Mouse (Mus musculus): ENCODE data around the gene Lypd6b. TPM values are rescaled to one million over a fixed set of nuclear protein-coding genes. Genes with fewer than 3 reads are reported as not detected.

Gene Lypd6b
- polyA plus RNA-seq, 1 experiment from 2014 or later: 2.0 TPM

DNA sequence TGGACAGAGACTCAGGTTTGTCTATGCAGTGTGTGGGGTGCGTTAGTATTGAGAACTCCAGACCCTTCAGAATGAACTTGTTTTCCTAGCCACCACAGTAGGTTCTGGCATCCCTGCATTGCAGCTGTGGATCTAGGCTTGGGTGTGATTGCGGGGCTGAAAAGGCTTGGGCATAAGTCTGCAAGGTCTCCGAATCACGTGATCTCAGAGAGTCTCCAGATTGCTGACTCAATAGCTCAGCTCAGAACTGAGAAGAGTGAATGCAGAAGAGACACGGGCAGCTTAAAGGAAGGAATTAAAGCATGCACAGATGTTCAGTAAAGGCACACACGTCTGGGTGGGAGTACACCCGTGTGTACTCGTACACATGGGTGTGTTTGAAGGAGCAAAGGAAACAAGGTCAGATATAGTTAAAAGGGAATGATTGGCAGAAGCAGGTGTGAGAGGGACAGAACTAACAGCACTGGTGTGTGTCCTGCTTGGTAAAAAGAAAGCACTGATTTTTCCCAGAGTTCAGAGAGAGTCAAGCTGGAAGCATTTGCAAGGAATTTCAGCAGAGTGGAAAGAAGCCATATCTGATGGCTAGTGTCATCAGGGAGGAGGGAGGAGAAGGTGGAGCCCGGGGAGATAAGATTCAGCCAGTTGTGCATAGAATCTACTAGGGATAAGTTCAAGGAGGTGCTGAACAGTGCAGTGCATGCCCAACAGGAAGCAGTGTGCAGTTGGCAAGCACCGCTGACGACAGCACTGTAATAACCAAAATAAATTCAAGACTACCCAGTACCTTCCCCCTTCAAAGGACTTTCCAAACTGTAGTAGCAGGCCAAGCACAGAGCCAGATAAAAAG, 37.5 kb upstream of the Lypd6b start:
- DNase-seq (ENCODE audit: low spot score): no peak
- H3K4me3 ChIP-seq: no peak overlapping the region
- H3K27ac ChIP-seq: no peak overlapping the region; the same call in 1 of the 2 replicates
- H3K9me3 ChIP-seq: no peaks in the 10 kb centered on the region
- no peaks in the 10 kb centered on the region for H3K36me3 ChIP-seq
- no peaks in the 10 kb centered on the region for H3K27me3 ChIP-seq (ENCODE audit: insufficient read depth, poor library complexity, severe bottlenecking)
- 55% methylated on average over 11 of the region's 11 CpGs for WGBS
- H3K4me1 ChIP-seq: peaks cover 46% of the 10 kb centered on the region

DNA sequence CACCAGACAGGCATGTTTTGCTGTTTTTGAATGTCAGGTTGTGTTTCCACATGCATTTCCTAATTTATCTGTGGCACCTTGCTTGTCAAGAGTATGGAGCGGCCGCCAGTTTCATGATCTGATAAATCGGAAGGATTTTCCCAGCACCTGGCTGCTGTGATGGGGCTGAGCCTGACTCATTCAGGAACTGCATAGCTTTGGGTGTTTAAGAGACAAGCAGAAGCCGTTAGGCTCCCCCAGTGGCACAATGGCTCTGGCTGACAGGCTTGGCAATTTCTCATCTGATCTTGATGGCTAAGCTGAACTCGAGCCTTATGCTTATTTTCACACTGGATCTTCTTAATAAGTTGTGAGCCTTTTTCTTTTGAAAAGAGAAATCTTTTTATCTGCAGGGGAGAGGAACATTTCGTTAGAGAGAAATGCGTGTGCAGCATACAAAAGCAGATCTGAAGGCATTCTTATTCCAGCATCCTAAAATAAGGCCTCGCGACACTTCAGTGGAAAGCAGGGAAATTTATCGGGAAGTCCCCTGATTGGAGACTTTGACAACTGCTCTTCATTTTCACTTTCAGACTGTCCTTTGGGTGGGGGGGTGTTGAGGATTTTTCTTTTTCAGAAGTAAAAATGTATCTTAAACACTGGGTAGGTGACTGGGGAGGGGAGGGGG, 35.8 kb upstream of the Lypd6b start:
- Histone ChIP-seq H3K27ac (no peak overlapping the region), H3K9me3 (no peaks in the 10 kb centered on the region), H3K27me3 (ENCODE audit: insufficient read depth, poor library complexity, severe bottlenecking) (no peaks in the 10 kb centered on the region), H3K4me1 (peaks cover 33% of the 10 kb centered on the region), H3K4me3 (no peak overlapping the region), H3K36me3 (no peaks in the 10 kb centered on the region)
- no peak for DNase-seq (ENCODE audit: low spot score)
- 79% methylated on average over 10 of the region's 10 CpGs for WGBS

DNA sequence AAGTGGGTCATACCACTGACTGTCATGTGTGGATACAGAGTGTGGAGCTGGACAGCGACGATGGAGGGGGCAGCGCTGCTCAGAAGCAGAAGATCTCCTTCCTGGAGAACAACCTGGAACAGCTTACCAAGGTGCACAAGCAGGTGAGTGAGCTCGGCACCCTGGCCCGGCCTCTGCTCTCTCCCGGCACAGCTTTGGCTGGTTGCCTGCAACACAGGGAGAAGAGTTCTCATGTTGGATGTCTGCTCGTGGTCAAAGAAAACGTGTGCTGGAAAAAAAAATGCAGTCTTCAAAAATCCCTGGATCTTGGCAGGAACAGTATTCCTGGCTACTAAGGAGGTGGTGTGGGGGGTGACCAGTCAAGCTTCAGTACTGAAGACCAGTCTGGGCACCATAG, 35.3 kb upstream of the Lypd6b start:
- H3K27me3 ChIP-seq (ENCODE audit: insufficient read depth, poor library complexity, severe bottlenecking): no peaks in the 10 kb centered on the region

DNA sequence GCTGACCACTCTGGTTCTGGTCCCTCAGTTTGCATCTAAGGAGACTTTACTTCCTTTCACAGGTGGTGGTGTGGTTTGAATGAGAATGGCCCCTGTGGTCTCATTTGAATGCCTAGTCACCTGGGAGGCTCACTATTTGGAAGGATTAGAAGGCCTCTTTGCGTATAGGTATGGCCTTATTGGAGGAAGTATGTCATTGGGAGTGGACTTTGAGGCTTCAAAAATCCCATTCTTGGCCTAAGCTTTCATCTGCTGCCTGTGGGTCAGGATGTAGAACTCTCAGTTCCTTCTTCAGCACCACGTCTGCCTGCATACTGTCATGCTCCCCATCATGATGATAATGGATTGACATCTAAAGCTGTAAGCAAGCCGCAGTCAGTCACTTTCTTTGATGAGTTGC, 34.4 kb upstream of the Lypd6b start:
- no peaks in the 10 kb centered on the region for H3K36me3 ChIP-seq
- no peak for DNase-seq (ENCODE audit: low spot score)

More for the DNA sequence above, 35.3 kb upstream of the Lypd6b start:
- DNase-seq (ENCODE audit: low spot score): no peak
- H3K4me3 ChIP-seq: no peak overlapping the region
- no peaks in the 10 kb centered on the region for H3K9me3 ChIP-seq
- no peaks in the 10 kb centered on the region for H3K36me3 ChIP-seq
- WGBS: 89% methylated on average over 8 of the region's 8 CpGs
- no peak overlapping the region for H3K27ac ChIP-seq
- peaks cover 28% of the 10 kb centered on the region for H3K4me1 ChIP-seq

DNA sequence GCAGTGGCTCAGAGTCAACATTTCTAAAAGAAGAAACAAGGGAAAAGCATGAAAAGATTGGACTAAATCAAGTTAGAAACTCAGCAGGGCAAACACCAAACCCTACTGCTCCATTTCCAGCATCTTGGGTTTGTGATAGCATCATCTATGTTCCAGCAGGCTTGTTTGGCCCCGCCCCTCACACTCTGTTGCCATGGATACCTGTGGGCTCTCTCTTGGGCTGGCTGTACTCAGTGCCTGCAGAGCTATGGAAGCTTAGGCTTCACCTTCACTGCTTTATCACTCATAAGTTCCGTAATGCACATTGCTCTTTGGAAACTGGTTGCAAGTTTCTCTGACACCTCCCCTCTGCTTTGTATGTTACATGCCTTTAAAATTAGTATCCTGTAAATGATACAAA, 32.4 kb upstream of the Lypd6b start:
- Histone ChIP-seq H3K4me3 (no peak overlapping the region), H3K27ac (no peak overlapping the region), H3K36me3 (no peaks in the 10 kb centered on the region), H3K27me3 (ENCODE audit: insufficient read depth, poor library complexity, severe bottlenecking) (no peaks in the 10 kb centered on the region), H3K9me3 (no peaks in the 10 kb centered on the region), H3K4me1 (peaks cover 15% of the 10 kb centered on the region)
- 53% methylated on average over 2 of the region's 2 CpGs for WGBS
- DNase-seq (ENCODE audit: low spot score): no peak

More for the DNA sequence above, 34.4 kb upstream of the Lypd6b start:
- Histone ChIP-seq H3K9me3 (no peaks in the 10 kb centered on the region), H3K27ac (no peak overlapping the region), H3K27me3 (ENCODE audit: insufficient read depth, poor library complexity, severe bottlenecking) (no peaks in the 10 kb centered on the region), H3K4me1 (peaks cover 21% of the 10 kb centered on the region), H3K4me3 (no peak overlapping the region)
- WGBS: 84% methylated on average over 3 of the region's 3 CpGs

DNA sequence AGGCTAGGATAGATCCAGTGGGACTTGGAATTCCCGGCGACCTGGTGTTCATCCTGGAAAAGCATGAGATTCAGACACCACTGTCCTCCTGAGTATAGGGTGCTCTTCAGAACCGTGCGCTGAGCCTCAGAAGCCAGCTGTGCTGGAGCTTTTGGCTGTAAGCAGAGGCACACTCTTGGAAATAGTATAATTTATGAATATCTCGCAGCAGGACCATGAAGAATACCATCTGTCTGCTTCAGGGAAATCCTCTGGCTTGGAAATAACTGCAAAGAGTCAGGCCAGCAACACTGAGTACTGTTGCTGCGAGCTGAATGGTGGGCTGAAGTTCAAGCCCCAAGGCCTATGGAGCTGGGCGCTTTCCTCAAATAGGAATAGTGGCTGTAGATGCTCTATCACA, 29.9 kb upstream of the Lypd6b start:
- Histone ChIP-seq H3K9me3 (no peaks in the 10 kb centered on the region), H3K27ac (no peak overlapping the region), H3K4me3 (no peak overlapping the region), H3K36me3 (no peaks in the 10 kb centered on the region), H3K27me3 (ENCODE audit: insufficient read depth, poor library complexity, severe bottlenecking) (no peaks in the 10 kb centered on the region), H3K4me1 (no peaks in the 10 kb centered on the region)
- DNase-seq (ENCODE audit: low spot score): no peak
- 88% methylated on average over 7 of the region's 7 CpGs for WGBS

DNA sequence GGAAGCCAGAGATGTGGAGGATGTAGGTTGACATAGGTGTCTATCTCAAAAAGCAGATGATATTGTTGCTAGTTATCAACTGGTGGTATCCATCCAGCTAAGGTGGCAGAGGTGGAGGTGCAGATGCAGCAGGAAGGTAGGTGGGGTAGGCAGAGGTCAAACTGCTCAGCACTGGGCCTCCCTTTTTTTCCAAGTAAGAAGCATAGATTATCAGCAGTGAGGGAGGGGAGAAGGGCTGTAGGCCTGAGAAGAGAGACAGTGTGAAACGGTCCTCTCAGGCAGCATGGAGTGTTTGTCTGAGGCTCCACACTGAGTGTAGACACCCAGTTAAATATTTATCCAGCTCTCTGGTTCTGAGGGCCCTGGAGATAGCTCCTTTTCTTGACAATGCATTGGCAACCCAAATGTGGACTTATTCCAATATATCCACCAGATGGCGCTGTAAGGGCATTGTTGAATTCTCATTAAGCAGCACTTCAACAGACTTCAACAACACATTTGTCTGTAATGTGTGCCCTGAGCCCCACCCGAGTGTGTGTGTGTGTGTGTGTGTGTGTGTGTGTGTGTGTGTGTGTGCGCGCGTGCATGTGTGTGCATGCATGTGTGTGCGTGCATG, 23.0 kb upstream of the Lypd6b start:
- WGBS: 49% methylated on average over 7 of the region's 7 CpGs
- H3K4me3 ChIP-seq: no peak overlapping the region
- no peaks in the 10 kb centered on the region for H3K36me3 ChIP-seq
- H3K27me3 ChIP-seq (ENCODE audit: insufficient read depth, poor library complexity, severe bottlenecking): no peaks in the 10 kb centered on the region
- DNase-seq (ENCODE audit: low spot score): no peak
- H3K4me1 ChIP-seq: no peaks in the 10 kb centered on the region
- no peaks in the 10 kb centered on the region for H3K9me3 ChIP-seq
- no peak overlapping the region for H3K27ac ChIP-seq

DNA sequence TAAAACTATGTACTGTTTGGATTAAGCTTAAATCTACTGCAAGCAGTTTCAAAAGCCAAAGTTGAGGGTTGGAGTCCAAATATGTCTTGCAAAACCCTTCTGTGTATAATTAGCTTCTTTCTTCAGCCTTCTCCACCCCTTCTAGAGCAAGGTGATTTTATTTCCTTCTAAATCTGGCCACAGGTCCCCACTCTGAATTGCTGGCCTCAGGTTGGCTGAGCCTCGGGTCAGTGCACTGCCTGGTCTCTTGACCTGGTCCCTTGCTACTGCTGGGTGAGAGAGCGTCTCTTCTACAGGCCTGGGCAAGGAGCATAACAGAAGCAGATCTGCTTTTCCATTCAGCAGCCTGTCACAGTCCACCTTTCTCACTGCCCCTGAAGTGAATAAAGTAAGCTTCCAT, 18.6 kb upstream of the Lypd6b start:
- Histone ChIP-seq H3K4me1 (peaks cover 7% of the 10 kb centered on the region; the same call in 1 of the 2 replicates), H3K36me3 (no peaks in the 10 kb centered on the region), H3K4me3 (no peak overlapping the region), H3K27me3 (ENCODE audit: insufficient read depth, poor library complexity, severe bottlenecking) (no peaks in the 10 kb centered on the region), H3K27ac (no peak overlapping the region), H3K9me3 (no peaks in the 10 kb centered on the region)
- WGBS: 74% methylated on average over 2 of the region's 2 CpGs
- DNase-seq (ENCODE audit: low spot score): no peak

DNA sequence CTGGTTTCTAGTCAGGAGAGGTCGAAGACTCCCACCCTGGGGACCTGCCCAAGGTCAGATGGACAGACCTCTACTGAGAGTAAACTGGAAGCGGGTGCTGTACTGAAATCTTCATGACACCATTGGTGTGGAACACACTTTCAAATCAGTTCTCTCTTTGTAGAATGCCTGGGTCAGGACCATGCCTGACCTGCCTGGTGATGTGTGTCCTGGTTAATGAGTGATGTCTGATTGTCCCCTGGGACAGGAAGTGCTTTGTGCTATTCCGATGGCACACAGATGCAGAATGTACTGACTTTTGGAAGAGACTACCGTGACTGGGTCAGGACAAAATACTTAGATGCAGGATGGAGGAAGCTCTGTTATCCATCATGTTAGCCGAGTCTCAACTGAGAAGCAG, 17.0 kb upstream of the Lypd6b start:
- WGBS: 76% methylated on average over 5 of the region's 5 CpGs
- no peaks in the 10 kb centered on the region for H3K36me3 ChIP-seq
- H3K27me3 ChIP-seq (ENCODE audit: insufficient read depth, poor library complexity, severe bottlenecking): no peaks in the 10 kb centered on the region
- no peak overlapping the region for H3K4me3 ChIP-seq
- H3K27ac ChIP-seq: no peak overlapping the region
- DNase-seq (ENCODE audit: low spot score): no peak
- H3K9me3 ChIP-seq: no peaks in the 10 kb centered on the region
- peaks cover 7% of the 10 kb centered on the region; the same call in 1 of the 2 replicates for H3K4me1 ChIP-seq

DNA sequence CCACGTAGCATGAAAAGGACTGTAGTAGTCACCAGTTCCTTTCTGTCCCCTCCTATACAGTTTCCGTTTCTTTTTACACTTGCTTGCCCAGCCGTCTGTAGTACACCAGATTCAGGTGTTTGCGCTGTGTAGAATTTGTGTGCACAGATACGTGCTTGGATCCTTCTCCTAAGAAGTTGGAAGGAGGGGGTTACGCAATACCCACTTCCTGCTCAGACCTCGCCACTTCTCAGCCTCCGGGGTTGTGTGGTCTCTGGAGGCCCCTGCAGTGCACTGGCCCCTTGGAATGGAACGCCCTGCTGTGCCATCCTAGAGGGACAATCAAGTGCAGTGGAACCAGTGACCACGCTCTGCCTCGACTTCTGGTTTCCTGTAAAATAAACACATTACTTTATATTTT, 16.3 kb upstream of the Lypd6b start:
- Histone ChIP-seq H3K27ac (no peak overlapping the region), H3K36me3 (no peaks in the 10 kb centered on the region), H3K27me3 (ENCODE audit: insufficient read depth, poor library complexity, severe bottlenecking) (no peaks in the 10 kb centered on the region), H3K4me1 (peaks cover 7% of the 10 kb centered on the region; the same call in 1 of the 2 replicates), H3K4me3 (no peak overlapping the region), H3K9me3 (no peaks in the 10 kb centered on the region)
- 72% methylated on average over 11 of the region's 11 CpGs for WGBS
- DNase-seq (ENCODE audit: low spot score): no peak

DNA sequence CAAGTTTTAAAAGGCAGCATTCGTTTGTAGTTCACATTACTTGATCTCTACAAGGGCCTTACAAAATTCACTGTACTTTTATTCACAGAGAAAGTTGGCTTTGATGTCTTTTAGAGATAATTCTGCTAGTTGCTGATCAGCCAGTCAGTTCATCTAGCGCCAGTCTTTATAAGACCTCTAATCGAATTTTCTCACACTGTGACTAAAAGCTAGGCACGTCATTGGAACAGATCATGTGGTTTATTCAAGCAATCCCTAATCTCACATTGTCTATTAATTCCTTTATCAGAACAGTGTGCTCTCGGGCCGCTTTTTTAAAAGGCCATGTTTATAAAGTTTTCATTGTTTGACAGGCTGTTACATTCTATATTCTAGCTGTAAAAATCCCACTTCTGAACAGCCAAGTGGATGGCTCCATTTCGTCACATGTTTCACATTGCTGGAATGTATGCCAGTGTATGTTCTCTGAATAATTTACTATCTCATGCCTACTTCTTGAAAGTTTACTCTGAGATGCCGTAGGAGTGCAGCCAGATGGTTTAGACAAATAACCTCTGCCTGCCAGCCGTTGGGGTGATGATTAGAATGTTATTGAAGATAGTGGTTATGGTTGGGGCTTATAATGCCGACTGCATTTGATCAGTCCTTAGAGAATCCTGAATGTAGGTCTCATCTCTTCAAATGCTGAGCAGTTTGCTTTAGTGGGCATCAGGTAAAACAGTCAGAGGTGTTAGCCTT, 14.1 kb upstream of the Lypd6b start:
- no peaks in the 10 kb centered on the region for H3K9me3 ChIP-seq
- H3K4me3 ChIP-seq: no peak overlapping the region
- 80% methylated on average over 10 of the region's 10 CpGs for WGBS
- DNase-seq (ENCODE audit: low spot score): no peak
- no peak overlapping the region for H3K27ac ChIP-seq
- H3K4me1 ChIP-seq: peaks cover 16% of the 10 kb centered on the region; the same call in 1 of the 2 replicates
- H3K36me3 ChIP-seq: no peaks in the 10 kb centered on the region
- H3K27me3 ChIP-seq (ENCODE audit: insufficient read depth, poor library complexity, severe bottlenecking): no peaks in the 10 kb centered on the region

DNA sequence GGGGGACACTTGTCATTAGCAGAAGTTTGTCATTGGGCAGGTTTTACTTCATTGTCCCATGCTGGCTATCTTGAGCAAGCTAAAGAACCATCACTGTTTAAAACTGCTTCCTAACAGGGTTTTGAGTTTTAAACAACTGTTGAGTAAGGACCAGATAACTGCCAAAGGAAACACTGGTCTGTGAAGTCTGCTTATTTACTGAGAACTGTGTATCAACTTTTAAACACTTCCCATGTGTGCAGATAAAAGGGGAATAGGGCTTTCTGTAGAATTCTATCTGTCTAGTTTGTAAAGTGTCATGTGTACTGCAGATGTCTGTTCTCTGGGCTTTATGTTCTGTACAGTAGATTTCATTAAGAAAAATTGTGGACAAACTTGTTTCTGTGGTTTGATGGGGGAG, 13.3 kb upstream of the Lypd6b start:
- H3K27ac ChIP-seq: no peak overlapping the region
- H3K36me3 ChIP-seq: no peaks in the 10 kb centered on the region

More for the DNA sequence above, 13.3 kb upstream of the Lypd6b start:
- no peaks in the 10 kb centered on the region for H3K9me3 ChIP-seq
- H3K27me3 ChIP-seq (ENCODE audit: insufficient read depth, poor library complexity, severe bottlenecking): no peaks in the 10 kb centered on the region
- no peak overlapping the region for H3K4me3 ChIP-seq
- DNase-seq (ENCODE audit: low spot score): no peak
- H3K4me1 ChIP-seq: peaks cover 16% of the 10 kb centered on the region; the same call in 1 of the 2 replicates
